In the genomic region with DNA sequence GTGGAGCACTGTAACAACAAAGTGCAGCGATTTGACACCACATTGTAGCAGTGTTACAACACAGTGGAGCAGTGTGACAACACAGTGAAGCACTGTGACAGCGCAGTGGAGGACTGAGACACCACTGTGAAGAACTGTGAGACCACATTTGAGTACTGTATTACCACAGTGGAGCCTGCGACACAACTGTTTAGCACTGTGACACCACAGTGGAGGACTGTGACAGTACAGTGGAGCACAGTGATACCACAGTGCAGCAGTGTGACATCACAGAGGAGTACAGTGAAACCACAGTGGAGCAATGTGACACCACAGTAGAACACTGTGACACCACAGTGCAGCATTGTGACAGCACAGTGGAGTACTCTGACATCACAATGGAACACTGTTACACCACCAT, we compare ENCODE assay signal across 22 mouse cellular contexts.
DNase-seq lines count a peak whose midpoint lies in the region; TF ChIP-seq lines count a peak whose summit lies in the region.
"Had no signal": no experiment of that assay in that cellular context is flagged by ENCODE, and none has a peak within 500 bp of the region (broad histone marks: within the 10 kb centered on the region; RNA-seq: fewer than 3 reads in every experiment).

No protein-coding gene starts in this region.

- no peak overlapping the region for H3K4me3 ChIP-seq in gastrocnemius, adult 2 months
- H3K4me3 ChIP-seq: embryonic facial prominence, embryonic 13.5 days; forebrain, embryonic 10.5 days; heart, embryonic 15.5 days; hindbrain, embryonic 13.5 days; limb, embryonic 10.5 days; limb, embryonic 15.5 days; liver, embryonic 13.5 days; neural tube, embryonic 12.5 days had no signal

- intact Hi-C loops in gastrocnemius, adult 2 months (cut with DNase I): no loop called here

- peak; percentile 7 for DNase-seq in gastrocnemius, adult 2 months
- DNase-seq in gastrocnemius, postnatal 25 days: no peak
- DNase-seq in kidney, postnatal 10 days: peak; percentile 2
- DNase-seq in kidney, adult 8-10 months: no peak
- peak; percentile 1 for DNase-seq in thymus, postnatal 14 days
- no peak for DNase-seq in thymus, postnatal 25 days
- DNase-seq in embryo, embryonic 9.5 days (ENCODE audit: extremely low spot score): no peak
- DNase-seq: adrenal gland, postnatal 25 days; B cell, adult 2 months; forebrain, postnatal 0 days; gastrocnemius, postnatal 14 days; kidney, adult 9 months; kidney, postnatal 14 days; layer of hippocampus, adult 9-11 months; liver, embryonic 13.5 days had no signal

- no peak overlapping the region for H3K27ac ChIP-seq in gastrocnemius, adult 2 months
- H3K27ac ChIP-seq: embryonic facial prominence, embryonic 13.5 days; forebrain, embryonic 10.5 days; heart, embryonic 15.5 days; hindbrain, embryonic 13.5 days; limb, embryonic 10.5 days; limb, embryonic 15.5 days; liver, embryonic 13.5 days; neural tube, embryonic 12.5 days had no signal

- no peak for TF ChIP-seq CTCF in gastrocnemius, adult 2 months (IDR thresholded peaks at IDR 0.05)

Comparison
In these comparisons a context has a peak if more than half of its experiments do, and no peak if none do; other contexts are left out.
1. DNase-seq: peak in gastrocnemius, adult 2 months (single experiment), kidney, postnatal 10 days (single experiment) and thymus, postnatal 14 days (single experiment); none in gastrocnemius, postnatal 25 days (single experiment), kidney, adult 8-10 months (0 of 2), thymus, postnatal 25 days (single experiment) and embryo, embryonic 9.5 days (single experiment).